Mouse (Mus musculus) myocyte (in vitro differentiated cells): ENCODE data around the gene Abhd17c. TPM values are rescaled to one million over a fixed set of nuclear protein-coding genes. Genes with fewer than 3 reads are reported as not detected.
"Not testable (repeated sequence)": the region's sequence is repeated elsewhere in the genome, so short reads cannot be mapped to it uniquely, and the experiment has no call there.

Experiments used
- H3K27me3 ChIP-seq: one replicate; pipeline ENCODE4 v1.6.1; 2011; ENCODE audit not compliant: control insufficient read depth, insufficient read depth, insufficient read length
- H3K36me3 ChIP-seq: one replicate; pipeline ENCODE4 v1.6.1; 2011; ENCODE audit not compliant: control insufficient read depth, insufficient read depth
- H3K4me2 ChIP-seq: one replicate; pipeline ENCODE4 v1.6.1; 2011; ENCODE audit warnings: low read depth, control low read depth
- H3K4me3 ChIP-seq: one replicate; pipeline ENCODE4 v1.5.1; 2011; ENCODE audit warnings: mild to moderate bottlenecking, control low read depth, moderate library complexity
- H3K79me2 ChIP-seq: one replicate; pipeline ENCODE4 v1.6.1; 2011; ENCODE audit not compliant: control insufficient read depth, insufficient read depth
- H3ac ChIP-seq: one replicate; pipeline ENCODE4 v1.6.1; 2011; ENCODE audit not compliant: control insufficient read depth, insufficient read length
- CEBPB ChIP-seq: IDR thresholded peaks from 2 replicates; pipeline ENCODE4 v1.6.1; 2011; ENCODE audit warnings: mild to moderate bottlenecking, moderate library complexity; ENCODE audit not compliant: poor library complexity, insufficient read depth, severe bottlenecking
- E2F4 ChIP-seq: IDR thresholded peaks from one replicate; pipeline ENCODE4 v1.6.1; 2011; ENCODE audit warnings: mild to moderate bottlenecking, control low read depth, moderate library complexity; ENCODE audit not compliant: insufficient read depth
- MAX ChIP-seq: IDR thresholded peaks from one replicate; pipeline ENCODE4 v1.6.1; 2011; ENCODE audit warnings: low read depth, mild to moderate bottlenecking, control low read depth
- MYOD1 ChIP-seq, 3 experiments: IDR thresholded peaks; one replicate each; pipeline ENCODE4 v1.6.1; 2011; ENCODE audit warnings: control low read depth in 2 of 3, low read depth in 2 of 3, mild to moderate bottlenecking in 2 of 3, moderate library complexity in 1 of 3; ENCODE audit not compliant: insufficient read length in 2 of 3, control insufficient read depth in 1 of 3
- MYOG ChIP-seq, 3 experiments: IDR thresholded peaks; one replicate each; pipeline ENCODE4 v1.6.1; 2011; ENCODE audit warnings: control low read depth in 2 of 3, low read depth in 2 of 3, mild to moderate bottlenecking in 2 of 3; ENCODE audit not compliant: insufficient read length in 2 of 3, control insufficient read depth in 1 of 3, insufficient read depth in 1 of 3
- POLR2A ChIP-seq: IDR thresholded peaks from one replicate; pipeline ENCODE4 v1.6.1; 2011; ENCODE audit warnings: low read depth, mild to moderate bottlenecking, control low read depth, moderate library complexity; ENCODE audit not compliant: insufficient read length
- POLR2AphosphoS2 ChIP-seq: IDR thresholded peaks from one replicate; pipeline ENCODE4 v1.6.1; 2011; ENCODE audit warnings: low read depth, control low read depth; ENCODE audit not compliant: insufficient read length
- REST ChIP-seq: IDR thresholded peaks from one replicate; pipeline ENCODE4 v1.6.1; 2011; ENCODE audit warnings: mild to moderate bottlenecking, control low read depth, moderate library complexity; ENCODE audit not compliant: insufficient read depth, insufficient read length
- SRF ChIP-seq: IDR thresholded peaks from one replicate; pipeline ENCODE4 v1.6.1; 2011; ENCODE audit warnings: low read depth; ENCODE audit not compliant: control insufficient read depth, insufficient read length
- TCF12 ChIP-seq: IDR thresholded peaks from one replicate; pipeline ENCODE4 v1.6.1; 2011; ENCODE audit warnings: mild to moderate bottlenecking, control low read depth; ENCODE audit not compliant: poor library complexity, insufficient read depth, severe bottlenecking
- TCF3 ChIP-seq: IDR thresholded peaks from one replicate; pipeline ENCODE4 v1.6.1; 2011; ENCODE audit warnings: low read depth, control low read depth; ENCODE audit not compliant: insufficient read length
- USF1 ChIP-seq: IDR thresholded peaks from one replicate; pipeline ENCODE4 v1.6.1; 2011; ENCODE audit warnings: low read depth, mild to moderate bottlenecking, control low read depth, moderate library complexity
- polyA plus RNA-seq: library from polyadenylated mRNA; unstranded; fragments of >200 nt; fragmentation: generic; extraction: Trizol; gene quantifications from one replicate; pipeline ENCODE4 v1.2.1, GENCODE M21; 2012; ENCODE audit warnings: missing spikeins

Abhd17c gene
- polyA plus RNA-seq, 1 experiment: 32.4 TPM

GRCm38 (mm10) chr7:84188196-84188595 lies 36.5 kb upstream of the Abhd17c start:
- Histone ChIP-seq H3ac (no peak overlapping the region), H3K4me2 (no peak overlapping the region), H3K27me3 (no peaks in the 10 kb centered on the region), H3K79me2 (no peaks in the 10 kb centered on the region), H3K36me3 (no peaks in the 10 kb centered on the region), H3K4me3 (no peak overlapping the region)
- TF ChIP-seq E2F4: no peak
- no peak for TF ChIP-seq MYOG (IDR thresholded peaks at IDR 0.05; ENCODE audit: control insufficient read depth in 1 of 3, insufficient read depth in 1 of 3, insufficient read length in 2 of 3, low read depth in 2 of 3)

GRCm38 (mm10) chr7:84185196-84185595 lies 33.5 kb upstream of the Abhd17c start:
- Histone ChIP-seq H3K4me2 (no peak overlapping the region), H3K36me3 (no peaks in the 10 kb centered on the region), H3K27me3 (no peaks in the 10 kb centered on the region), H3K79me2 (no peaks in the 10 kb centered on the region), H3ac (no peak overlapping the region), H3K4me3 (no peak overlapping the region)
- TF ChIP-seq REST: no peak
- no peak for TF ChIP-seq POLR2AphosphoS2
- no peak for TF ChIP-seq MYOG (IDR thresholded peaks at IDR 0.05; ENCODE audit: control insufficient read depth in 1 of 3, insufficient read depth in 1 of 3, insufficient read length in 2 of 3, low read depth in 2 of 3)
- TF ChIP-seq CEBPB: no peak
- no peak for TF ChIP-seq SRF
- TF ChIP-seq MYOD1 (IDR thresholded peaks at IDR 0.05; ENCODE audit: control insufficient read depth in 1 of 3, insufficient read length in 2 of 3, low read depth in 2 of 3): no peak
- TF ChIP-seq E2F4: no peak
- TF ChIP-seq TCF12: no peak
- no peak for TF ChIP-seq MAX
- TF ChIP-seq POLR2A: no peak
- TF ChIP-seq TCF3: no peak

- TF ChIP-seq E2F4 (no peak), TCF12 (no peak)
These were observed 33.0 kb upstream of the Abhd17c start for GRCm38 (mm10) chr7:84184703-84185102.

GRCm38 (mm10) chr7:84178809-84179208 lies 27.1 kb upstream of the Abhd17c start:
- H3K4me2 ChIP-seq, H3K27me3 ChIP-seq, H3K79me2 ChIP-seq, H3K36me3 ChIP-seq, H3K4me3 ChIP-seq, H3ac ChIP-seq: not testable (repeated sequence)

More at GRCm38 (mm10) chr7:84184703-84185102, 33.0 kb upstream of the Abhd17c start:
- no peaks in the 10 kb centered on the region for H3K79me2 ChIP-seq
- H3K4me3 ChIP-seq: no peak overlapping the region
- H3ac ChIP-seq: no peak overlapping the region
- H3K4me2 ChIP-seq: no peak overlapping the region
- H3K36me3 ChIP-seq: no peaks in the 10 kb centered on the region
- H3K27me3 ChIP-seq: no peaks in the 10 kb centered on the region

GRCm38 (mm10) chr7:84174655-84175448 lies 23.2 kb upstream of the Abhd17c start:
- no peak overlapping the region for H3K4me3 ChIP-seq
- H3K79me2 ChIP-seq: no peaks in the 10 kb centered on the region
- no peak overlapping the region for H3ac ChIP-seq
- H3K4me2 ChIP-seq: no peak overlapping the region
- TF ChIP-seq MAX (no peak), CEBPB (no peak), E2F4 (no peak), REST (no peak), POLR2A (no peak), MYOG (IDR thresholded peaks at IDR 0.05; ENCODE audit: control insufficient read depth in 1 of 3, insufficient read depth in 1 of 3, insufficient read length in 2 of 3, low read depth in 2 of 3) (no peak), USF1 (no peak), POLR2AphosphoS2 (no peak), TCF3 (no peak), TCF12 (no peak), MYOD1 (IDR thresholded peaks at IDR 0.05; ENCODE audit: control insufficient read depth in 1 of 3, insufficient read length in 2 of 3, low read depth in 2 of 3) (no peak), SRF (no peak)
- no peaks in the 10 kb centered on the region for H3K27me3 ChIP-seq
- no peaks in the 10 kb centered on the region for H3K36me3 ChIP-seq

GRCm38 (mm10) chr7:84173394-84173793 lies 21.7 kb upstream of the Abhd17c start:
- Histone ChIP-seq H3ac (no peak overlapping the region), H3K27me3 (no peaks in the 10 kb centered on the region), H3K79me2 (no peaks in the 10 kb centered on the region), H3K4me3 (no peak overlapping the region), H3K4me2 (no peak overlapping the region), H3K36me3 (no peaks in the 10 kb centered on the region)
- TF ChIP-seq TCF3: no peak
- no peak for TF ChIP-seq POLR2AphosphoS2
